Mouse (Mus musculus): ENCODE measurements around the gene Kcne1.

Gene Kcne1

DNA sequence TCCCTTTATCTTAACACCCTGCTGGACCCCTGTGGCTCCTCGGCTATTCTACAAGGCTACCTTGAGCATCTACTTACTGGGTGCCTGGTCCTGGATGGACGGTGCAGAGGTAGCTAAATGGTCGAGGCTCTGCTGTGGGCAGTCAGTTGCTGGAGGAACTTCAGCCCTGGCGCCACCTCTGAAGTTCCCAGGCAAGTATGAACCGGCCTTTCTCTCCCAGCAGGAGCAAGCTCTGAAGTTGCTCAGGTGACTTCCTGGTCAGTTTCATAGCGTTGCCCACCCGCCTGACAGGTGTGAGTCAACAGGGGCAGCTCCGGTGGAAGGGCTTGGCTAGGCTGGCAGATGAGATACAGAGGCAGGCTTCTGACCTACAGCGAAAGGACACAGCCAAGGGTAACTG, at the start of gene Kcne1:
TSS of gene Kcne1 (minus strand) at position 240 of the 400 bp plus-strand sequence.
- no peak for DNase-seq

- no peak for DNase-seq
These were observed 48.6 kb upstream of the Kcne1 start for GRCm38 (mm10) chr16:92407883-92408282.

DNA sequence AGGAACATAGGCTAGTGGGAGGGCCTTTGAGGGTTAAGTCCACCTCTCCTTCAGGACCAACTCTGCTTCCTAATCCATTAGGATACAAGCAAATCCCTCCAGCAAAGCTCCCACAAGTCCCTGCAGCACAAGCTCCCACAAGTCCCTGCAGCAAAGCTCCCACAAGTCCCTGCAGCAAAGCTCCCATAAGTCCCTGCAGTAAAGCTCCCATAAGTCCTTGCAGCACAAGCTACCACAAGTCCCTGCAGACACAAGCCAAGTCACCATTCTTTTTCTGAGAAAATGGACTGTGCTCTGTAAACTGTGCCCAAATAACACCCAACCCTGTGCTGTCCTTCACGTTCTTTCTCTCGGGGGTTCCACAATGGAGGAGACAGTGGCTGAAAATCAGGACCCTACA, 44.9 kb upstream of the Kcne1 start:
- no peak for DNase-seq

DNA sequence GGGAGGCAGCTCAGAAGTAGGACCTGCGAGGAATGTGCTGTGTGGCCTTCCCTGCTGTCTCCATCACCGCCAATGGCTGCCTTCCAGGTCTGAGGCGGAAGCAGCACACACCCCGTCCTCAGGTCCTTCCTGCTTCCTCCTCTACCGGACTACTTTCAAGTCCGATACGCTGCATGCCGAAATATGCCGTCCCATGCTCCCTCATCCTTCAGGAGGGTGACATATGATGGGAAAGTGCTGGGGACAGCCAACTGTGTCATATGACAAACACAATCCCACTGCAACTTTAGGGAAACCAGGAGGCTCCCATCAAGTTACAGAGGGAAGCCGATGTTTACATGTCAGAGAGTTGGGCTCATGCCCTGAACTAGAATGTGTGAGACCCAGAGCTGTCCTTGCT, 43.8 kb upstream of the Kcne1 start:
- no peak for DNase-seq

DNA sequence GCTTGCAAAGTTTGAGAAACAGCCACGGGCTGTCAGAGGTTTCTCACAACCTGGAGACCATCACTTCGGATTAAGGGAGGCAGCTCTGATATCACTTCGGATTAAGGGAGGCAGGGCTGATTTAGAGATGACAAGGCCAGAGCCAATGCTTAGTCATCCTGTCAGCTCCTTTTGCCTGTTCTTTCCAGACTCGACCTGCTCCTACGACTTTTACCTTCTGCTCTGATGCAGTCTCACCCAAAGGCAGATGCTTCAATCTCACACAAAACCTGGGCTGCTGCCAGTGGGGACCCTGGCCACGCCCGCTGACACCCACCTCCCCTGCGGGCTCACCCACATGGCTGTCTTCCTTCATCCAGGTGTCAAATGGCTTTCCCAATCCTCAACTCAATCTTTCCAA, 42.9 kb upstream of the Kcne1 start:
- no peak for DNase-seq

DNA sequence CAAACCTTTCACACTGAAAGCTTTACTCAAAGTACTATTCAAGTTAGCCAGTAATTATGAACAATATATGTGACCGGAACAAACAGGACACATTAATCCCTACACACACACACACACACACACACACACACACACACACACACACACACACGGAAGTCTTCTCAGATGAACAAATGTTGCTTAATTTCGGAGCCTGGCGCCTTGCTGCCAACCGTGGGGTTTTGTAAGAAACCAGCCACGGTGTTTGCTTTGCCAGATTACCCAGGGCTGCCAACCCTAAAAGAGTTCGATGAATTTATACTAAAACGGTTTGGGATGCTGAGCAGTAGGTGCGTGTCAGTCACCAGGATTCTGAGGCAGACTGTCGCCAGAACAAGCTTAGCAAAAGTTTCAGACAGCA, 41.9 kb upstream of the Kcne1 start:
- no peak for DNase-seq

DNA sequence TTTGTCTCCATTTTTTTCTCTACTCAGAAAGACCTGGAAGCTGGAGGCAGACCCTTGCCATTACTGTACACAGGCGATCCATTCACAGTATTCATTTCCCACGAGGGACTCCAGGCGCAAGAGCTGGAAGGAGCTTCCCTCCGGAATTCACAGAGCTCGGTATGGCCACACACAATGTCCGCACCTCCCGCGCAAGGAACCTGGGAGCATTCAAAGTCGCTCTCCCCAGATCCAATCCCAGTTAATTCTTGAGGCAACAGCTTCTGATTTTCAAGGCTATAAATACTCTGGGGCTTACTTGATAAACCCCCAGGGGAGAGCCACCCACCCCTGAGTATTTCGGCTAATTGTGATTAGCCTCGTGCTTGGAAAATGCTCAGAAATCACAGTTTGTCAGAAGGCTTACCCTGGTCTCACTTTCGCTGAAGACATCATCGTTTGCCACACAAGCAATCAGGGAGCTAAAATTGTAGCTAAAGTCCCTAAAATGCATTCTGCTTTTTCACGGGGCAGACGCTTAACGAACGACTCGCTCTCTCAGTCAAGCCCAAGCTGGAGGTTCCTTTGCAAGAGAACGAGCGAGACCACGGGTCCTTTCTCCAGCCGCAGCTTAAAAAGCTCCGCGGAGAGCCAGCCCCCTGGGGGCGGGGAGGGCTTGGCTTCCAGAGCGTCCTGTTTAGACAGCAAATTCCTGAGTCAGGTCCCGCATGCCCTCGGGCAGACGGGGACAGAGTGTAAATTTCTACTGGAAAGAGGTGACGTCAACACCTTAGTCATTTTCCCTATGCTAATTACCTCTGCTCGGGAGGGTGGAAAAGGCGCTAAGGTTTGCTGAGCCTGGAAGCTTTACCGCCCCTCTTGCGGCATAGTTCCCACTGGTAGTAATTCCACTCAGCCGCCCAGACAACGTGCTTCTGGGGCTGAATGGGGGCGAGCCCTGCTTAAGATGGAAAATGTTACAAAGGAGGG, 40.5 kb upstream of the Kcne1 start:
- peak; percentile 16 for DNase-seq

DNA sequence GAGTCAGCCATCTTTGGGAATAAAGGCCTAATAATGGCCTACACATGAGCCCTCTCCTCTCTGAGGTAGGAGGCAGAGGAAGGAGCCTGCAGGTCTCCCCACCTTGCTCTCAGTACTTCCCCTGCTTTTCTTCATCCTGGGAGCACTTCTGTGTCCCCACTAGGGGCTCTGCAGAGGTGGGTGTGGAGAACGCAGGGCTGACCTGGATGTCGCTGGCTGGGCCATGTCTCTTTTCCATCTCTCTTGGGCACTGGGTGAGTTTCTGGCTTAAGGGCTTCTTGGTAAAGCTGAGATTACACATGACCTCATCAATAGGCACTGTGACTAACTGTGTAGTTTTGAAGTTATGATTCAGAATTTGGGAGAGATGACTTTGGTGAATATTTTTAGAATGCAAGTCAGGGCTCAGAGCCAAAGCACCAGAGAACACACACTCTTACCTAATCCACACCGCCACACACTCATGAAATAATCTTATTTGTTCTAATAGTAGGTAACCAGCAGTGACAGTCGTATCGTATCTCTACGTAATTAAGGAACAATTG, 39.4 kb upstream of the Kcne1 start:
- no peak for DNase-seq

GRCm38 (mm10) chr16:92397745-92398573, 38.7 kb upstream of the Kcne1 start:
- DNase-seq = no peak

GRCm38 (mm10) chr16:92393732-92394131, 34.5 kb upstream of the Kcne1 start:
- no peak for DNase-seq

- no peak for DNase-seq
These were observed 28.4 kb upstream of the Kcne1 start for GRCm38 (mm10) chr16:92387692-92388091.

DNA sequence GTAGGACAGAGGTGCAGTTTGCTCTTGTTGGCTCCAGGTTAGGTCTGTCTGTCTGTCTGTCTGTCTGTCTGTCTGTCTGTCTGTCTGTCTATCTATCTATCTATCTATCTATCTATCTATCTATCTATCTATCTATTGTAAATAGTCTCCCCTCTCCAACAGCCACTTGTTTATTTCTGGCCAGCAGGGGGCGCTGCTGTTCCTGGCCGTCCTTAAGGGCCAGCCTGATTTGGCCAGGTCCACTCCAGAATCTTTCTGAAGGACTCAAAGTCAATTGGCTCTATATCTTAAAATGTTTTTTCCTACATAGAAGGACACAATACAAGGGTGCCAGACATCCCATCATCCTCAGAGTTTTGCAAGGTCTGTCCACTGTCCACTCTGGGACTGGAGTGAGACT, 25.8 kb upstream of the Kcne1 start:
- DNase-seq = peak; percentile 49

DNA sequence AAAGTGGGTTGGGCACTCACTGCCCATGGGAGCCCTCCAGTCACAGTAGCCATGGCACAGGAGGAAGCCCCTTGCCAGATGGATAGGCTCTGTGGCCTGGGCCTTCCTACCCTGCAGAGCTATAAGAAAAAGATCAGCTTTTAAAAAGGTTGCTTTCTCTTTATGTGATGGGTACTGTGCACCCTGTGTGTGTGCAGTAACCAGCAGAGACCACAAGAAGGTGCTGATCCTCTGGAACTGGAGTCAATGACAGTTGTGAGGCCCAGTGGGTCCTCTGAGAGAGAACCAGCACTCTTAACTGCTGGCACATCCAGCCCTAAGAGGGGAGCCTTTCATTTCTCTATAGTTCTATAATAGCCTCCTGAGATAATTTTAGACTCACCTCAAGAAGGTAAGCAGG, 24.1 kb upstream of the Kcne1 start:
- DNase-seq = no peak

- DNase-seq = no peak
These were observed 23.2 kb upstream of the Kcne1 start for GRCm38 (mm10) chr16:92382508-92382907.

DNA sequence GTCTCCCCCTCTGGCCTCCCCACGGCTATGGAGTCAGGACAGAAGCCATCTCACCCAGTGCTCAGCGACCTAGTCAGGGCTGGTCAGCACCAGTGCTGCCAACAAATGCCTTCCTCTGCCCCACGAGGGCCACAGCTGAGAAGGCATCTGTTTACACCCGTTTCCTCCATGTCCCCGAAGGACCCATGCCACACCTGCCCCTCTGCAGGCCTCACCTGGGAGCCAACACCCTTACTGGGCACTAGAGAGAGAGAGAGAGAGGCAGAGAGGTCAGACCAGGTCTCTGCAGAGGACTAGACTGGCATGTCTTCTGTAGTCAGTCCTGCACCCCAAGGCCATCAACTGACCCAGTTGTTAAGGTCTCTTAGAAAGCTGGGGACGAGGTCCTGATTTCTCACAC, 21.8 kb upstream of the Kcne1 start:
- DNase-seq = no peak

DNA sequence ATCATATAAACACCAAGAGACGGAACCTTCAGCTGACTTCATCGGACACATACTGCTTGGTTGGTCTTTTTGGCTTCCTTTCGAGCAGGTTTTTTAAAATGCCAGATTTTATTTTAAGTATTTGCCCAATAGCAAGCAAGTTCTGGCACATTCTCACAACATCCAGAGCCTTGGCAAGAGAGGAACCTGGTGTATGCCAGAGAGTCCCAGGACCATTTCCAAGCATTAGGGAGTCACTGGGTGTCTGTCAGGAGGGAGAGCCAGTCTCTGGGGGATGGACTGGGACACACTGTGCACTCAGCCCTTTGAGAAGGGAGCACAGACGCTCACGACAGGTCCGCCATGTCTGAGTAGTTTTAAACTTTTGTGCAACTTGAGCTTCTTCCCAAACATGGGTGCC, 17.7 kb upstream of the Kcne1 start:
- DNase-seq = no peak

- DNase-seq = no peak
These were observed 12.4 kb upstream of the Kcne1 start for GRCm38 (mm10) chr16:92371623-92372022.

DNA sequence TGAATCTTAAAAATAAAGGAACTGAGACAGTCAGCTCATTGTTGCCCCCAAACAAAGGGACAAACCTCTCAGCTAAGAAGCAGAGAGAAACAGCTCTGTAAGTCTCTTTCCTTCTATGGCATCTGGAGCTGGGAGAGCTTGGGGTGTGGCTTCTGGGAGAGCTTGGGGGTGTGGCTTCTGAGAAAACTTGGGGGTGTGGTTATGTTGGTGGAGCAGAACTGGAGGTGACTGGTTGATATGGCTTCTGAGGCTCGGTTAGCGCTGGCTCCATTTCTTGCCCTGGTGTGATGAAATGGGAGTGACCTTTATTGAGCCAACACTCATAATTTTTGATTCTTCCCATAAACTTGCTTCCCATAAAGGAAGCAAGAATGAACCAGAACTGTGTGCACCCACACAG, 10.0 kb upstream of the Kcne1 start:
- no peak for DNase-seq

DNA sequence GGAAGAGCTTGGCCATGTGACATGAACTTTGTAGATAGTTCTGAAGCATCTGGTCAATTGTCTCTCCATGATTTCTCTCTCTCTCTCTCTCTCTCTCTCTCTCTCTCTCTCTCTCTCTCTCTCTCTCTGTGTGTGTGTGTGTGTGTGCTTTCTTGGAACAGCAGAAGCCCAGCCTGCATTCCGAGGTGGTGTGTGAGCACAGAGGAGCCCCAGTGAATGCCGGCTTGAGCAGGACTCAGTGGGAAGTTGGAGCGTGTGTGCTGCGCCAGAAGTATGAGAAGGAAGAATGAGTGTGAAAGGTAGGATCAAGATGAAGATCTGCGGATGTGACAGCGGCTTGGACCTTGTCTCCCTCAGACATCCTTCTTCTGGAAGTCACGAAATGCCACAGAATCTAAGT, 6.2 kb upstream of the Kcne1 start:
- DNase-seq = no peak

GRCm38 (mm10) chr16:92360711-92361110, 1.4 kb upstream of the Kcne1 start:
- DNase-seq = no peak

DNA sequence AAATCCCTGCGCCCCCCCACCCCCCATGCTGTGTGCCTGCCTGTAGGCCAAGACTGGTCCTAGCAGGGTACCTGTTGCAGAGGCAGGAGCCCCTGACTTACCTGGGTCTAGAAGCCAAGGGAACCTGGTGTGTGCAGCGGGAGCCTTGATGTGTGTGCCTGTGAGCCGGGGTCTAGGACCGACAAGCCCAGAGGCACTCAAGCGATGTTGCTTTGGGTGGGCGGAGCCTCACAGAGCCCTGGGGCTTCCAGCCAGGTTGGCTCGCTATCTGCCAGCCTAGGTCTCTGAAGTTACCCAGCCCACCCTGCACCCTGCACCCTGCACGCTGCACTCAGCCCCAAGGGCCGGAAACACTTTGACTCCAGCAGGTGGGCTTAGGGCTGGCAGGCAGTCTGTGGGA, 534 bp downstream of the Kcne1 start:
- no peak for DNase-seq

DNA sequence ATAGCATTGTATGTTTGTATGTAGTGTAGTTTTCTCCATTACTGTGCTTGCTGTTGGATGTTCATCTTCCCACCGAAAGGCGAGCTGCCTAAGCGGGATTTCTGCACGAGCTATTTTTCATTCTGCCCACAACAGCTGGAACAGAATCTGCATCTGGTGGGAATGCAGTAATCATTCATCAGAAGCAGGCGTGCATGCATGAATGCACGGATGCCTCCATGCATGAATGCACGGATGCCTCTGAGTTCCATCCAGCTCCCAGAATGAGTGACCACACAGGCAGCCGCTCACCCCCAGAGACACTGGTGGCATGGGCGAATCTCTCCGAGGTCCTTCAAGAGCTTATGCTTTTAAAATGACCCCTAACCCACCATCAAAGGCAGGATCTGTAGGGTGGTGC, 1.7 kb downstream of the Kcne1 start:
- DNase-seq = no peak

GRCm38 (mm10) chr16:92357023-92357422, 2.2 kb downstream of the Kcne1 start:
- no peak for DNase-seq

GRCm38 (mm10) chr16:92355982-92356381, 3.3 kb downstream of the Kcne1 start:
- no peak for DNase-seq
